Mouse (Mus musculus) olfactory bulb, adult 2 months (tissue): ENCODE measurements around the gene Mtg1. TPM values are rescaled to one million over a fixed set of nuclear protein-coding genes. Genes with fewer than 3 reads are reported as not detected.

Experiments
- H3K27ac ChIP-seq: fragments of 200-500 bp; 2 replicates; pipeline ENCODE4 v1.5.1; 2012; ENCODE audit warnings: low read depth, low read length; ENCODE audit not compliant: insufficient read depth
- H3K4me1 ChIP-seq: fragments of 200-500 bp; 2 replicates; pipeline ENCODE4 v1.6.1; 2012; ENCODE audit warnings: low read length; ENCODE audit not compliant: control insufficient read depth, insufficient read depth
- H3K4me3 ChIP-seq: fragments of 200-500 bp; 2 replicates; pipeline ENCODE4 v1.5.1; 2012; ENCODE audit warnings: mild to moderate bottlenecking, low read depth, low read length, moderate library complexity; ENCODE audit not compliant: insufficient read depth
- CTCF ChIP-seq: fragments of 200-500 bp; IDR thresholded peaks from 2 replicates; pipeline ENCODE4 v1.5.1; 2012; ENCODE audit warnings: low read depth, mild to moderate bottlenecking, low read length, moderate library complexity; ENCODE audit not compliant: insufficient read depth
- POLR2A ChIP-seq: fragments of 200-500 bp; IDR thresholded peaks from 2 replicates; pipeline ENCODE4 v1.6.1; 2012; ENCODE audit warnings: mild to moderate bottlenecking, low read depth, low read length, moderate library complexity; ENCODE audit not compliant: insufficient read depth
- WGBS: fragments of 180-500 bp; shearing (Covaris S2); methylation state at CpG from one replicate; pipeline ENCODE4 v1.1.7; 2018; 5-methylcytosine and 5-hydroxymethylcytosine counted together
- polyA plus RNA-seq: library from polyadenylated mRNA; stranded (reverse); fragments of >200 nt; gene quantifications from 2 replicates; pipeline ENCODE4 v1.2.4, GENCODE M21; 2012; ENCODE audit warnings: low replicate concordance; ENCODE audit not compliant: missing spikeins, insufficient read depth, insufficient read length

Gene Mtg1
- polyA plus RNA-seq, 1 experiment, result not detected

- under 1% methylated on average over 30 of the region's 30 CpGs for WGBS
- no peak for TF ChIP-seq CTCF
- peak; percentile 72 for TF ChIP-seq POLR2A
- H3K27ac ChIP-seq, result peak within 1 kb of the TSS; percentile 74
Measured at GRCm38 (mm10) chr7:140101993-140102860, 35.1 kb upstream of the Mtg1 start, which contains the start of gene Fuom. TSS of gene Fuom (minus strand) at chr7:140102441.

GRCm38 (mm10) chr7:140104009-140104408 lies 33.4 kb upstream of the Mtg1 start:
- H3K27ac ChIP-seq, result no peak overlapping the region
- peaks cover 23% of the 10 kb centered on the region for H3K4me1 ChIP-seq
- 80% methylated on average over 4 of the region's 4 CpGs for WGBS
- no peak for TF ChIP-seq POLR2A
- TF ChIP-seq CTCF, result no peak
- no peak overlapping the region for H3K4me3 ChIP-seq

More at GRCm38 (mm10) chr7:140101993-140102860, 35.1 kb upstream of the Mtg1 start, which contains the start of gene Fuom:
- peaks cover 25% of the 10 kb centered on the region for H3K4me1 ChIP-seq
- peak within 1 kb of the TSS; percentile 68 for H3K4me3 ChIP-seq

- Histone ChIP-seq H3K4me1 (peaks cover 3% of the 10 kb centered on the region; the same call in 1 of the 2 replicates), H3K4me3 (no peak overlapping the region), H3K27ac (no peak overlapping the region)
- 43% methylated on average over 3 of the region's 3 CpGs for whole genome bisulfite sequencing
- no peak for TF ChIP-seq POLR2A
- TF ChIP-seq CTCF, result no peak
Measured at GRCm38 (mm10) chr7:140111943-140112342, 25.4 kb upstream of the Mtg1 start.

DNA sequence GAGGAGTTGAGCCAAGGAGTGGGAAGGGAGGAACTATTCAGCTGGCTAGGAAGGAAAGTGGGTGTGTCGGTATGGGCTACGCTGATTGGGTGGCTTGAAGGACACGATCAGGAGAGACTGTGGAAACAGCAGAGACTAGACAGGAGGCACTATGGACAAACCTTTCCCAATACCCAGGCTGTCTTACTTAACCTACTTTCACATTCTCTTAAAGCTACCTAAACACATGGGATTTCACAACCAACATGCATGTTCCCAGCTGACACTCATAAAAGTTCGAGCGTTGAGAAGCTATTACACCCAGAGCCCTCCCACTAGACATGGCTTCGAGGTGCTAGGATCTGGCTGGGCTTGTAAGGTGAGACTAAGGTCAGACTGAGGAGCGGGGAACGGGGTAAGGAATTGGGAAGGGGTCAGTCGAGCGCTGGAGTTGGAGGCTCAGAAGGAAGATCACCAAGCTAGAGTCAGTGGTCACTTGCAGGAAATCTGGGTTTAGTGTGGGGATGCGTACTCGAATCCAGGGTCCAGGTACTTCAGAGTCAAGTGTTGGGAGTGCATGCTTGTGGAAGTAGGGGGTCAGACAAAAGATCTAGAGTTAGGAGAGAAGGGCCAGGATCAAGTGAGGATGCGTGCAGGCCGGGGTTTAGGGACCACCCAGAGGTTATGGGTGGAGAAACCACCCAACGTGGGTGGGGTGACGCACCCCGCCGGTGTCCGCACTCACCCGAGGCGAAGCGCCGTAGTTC lies 21.6 kb upstream of the Mtg1 start, which contains the start of gene Paox:
TSS of gene Paox (plus strand) at position 217 of the 746 bp plus-strand sequence.
- Histone ChIP-seq H3K27ac (peak within 1 kb of the TSS; percentile 81), H3K4me3 (peak within 1 kb of the TSS; percentile 68), H3K4me1 (peaks cover 5% of the 10 kb centered on the region; the same call in 1 of the 2 replicates)
- 1% methylated on average over 23 of the region's 23 CpGs for WGBS
- no peak for TF ChIP-seq POLR2A
- no peak for TF ChIP-seq CTCF

GRCm38 (mm10) chr7:140116329-140117054 lies 20.9 kb upstream of the Mtg1 start, which contains the start of gene Echs1:
TSS of gene Echs1 (minus strand) at chr7:140116476.
- no peak for TF ChIP-seq CTCF
- peak; percentile 71 for TF ChIP-seq POLR2A
- WGBS, result 3% methylated on average over 28 of the region's 28 CpGs
- Histone ChIP-seq H3K27ac (peak within 1 kb of the TSS; percentile 81), H3K4me1 (peaks cover 5% of the 10 kb centered on the region; the same call in 1 of the 2 replicates), H3K4me3 (peak within 1 kb of the TSS; percentile 68)

DNA sequence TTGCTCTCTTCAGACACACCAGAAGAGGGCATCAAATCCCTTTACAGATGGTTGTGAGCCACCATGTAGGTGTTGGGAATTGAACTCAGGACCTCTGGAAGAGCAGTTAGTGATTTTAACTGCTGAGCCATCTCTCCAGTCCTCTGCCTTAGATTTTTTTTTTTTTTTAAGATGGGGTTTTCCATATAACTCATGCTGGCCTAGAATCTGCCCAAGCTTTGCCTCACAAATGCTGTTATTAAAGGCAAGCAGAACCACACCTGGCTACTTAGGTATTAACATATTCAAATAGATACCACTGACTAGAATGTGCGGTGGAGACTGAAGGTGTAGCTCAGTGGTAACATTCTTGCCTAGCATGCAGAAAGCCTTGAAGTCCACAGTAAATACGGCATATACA lies 16.9 kb upstream of the Mtg1 start:
- Histone ChIP-seq H3K27ac (no peak overlapping the region), H3K4me1 (peaks cover 2% of the 10 kb centered on the region; the same call in 1 of the 2 replicates), H3K4me3 (no peak overlapping the region)
- TF ChIP-seq CTCF (no peak), POLR2A (no peak)
- WGBS, result 96% methylated on average over 2 of the region's 2 CpGs

DNA sequence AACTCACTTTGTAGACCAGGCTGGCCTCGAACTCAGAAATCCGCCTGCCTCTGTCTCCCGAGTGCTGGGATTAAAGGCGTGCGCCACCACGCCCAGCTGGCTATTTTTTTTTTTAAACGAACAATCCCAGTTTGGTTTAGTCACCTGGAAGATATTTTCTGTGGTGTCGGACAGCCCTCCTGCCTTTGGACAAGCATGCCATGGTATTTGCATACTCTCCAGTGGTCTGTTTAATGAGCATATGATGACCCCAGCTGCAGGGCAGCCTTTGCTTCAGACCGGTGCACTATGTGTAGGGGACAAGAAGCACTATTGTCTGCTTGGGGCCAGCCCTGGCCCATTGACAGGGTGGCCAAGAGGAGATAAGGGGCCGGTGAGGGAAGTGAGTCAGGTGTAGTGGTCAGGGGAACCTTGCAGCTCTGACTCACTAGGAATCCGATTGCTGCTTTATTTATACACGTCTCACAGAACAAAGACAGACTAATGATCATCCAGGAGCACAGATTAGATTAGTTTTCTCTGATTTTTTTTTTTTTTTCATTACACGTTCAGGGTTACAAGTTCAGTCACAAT lies 15.9 kb upstream of the Mtg1 start:
- Histone ChIP-seq H3K4me1 (peaks cover 7% of the 10 kb centered on the region; the same call in 1 of the 2 replicates), H3K4me3 (no peak overlapping the region), H3K27ac (no peak overlapping the region)
- TF ChIP-seq POLR2A (no peak), CTCF (no peak)
- WGBS, result 69% methylated on average over 13 of the region's 13 CpGs

DNA sequence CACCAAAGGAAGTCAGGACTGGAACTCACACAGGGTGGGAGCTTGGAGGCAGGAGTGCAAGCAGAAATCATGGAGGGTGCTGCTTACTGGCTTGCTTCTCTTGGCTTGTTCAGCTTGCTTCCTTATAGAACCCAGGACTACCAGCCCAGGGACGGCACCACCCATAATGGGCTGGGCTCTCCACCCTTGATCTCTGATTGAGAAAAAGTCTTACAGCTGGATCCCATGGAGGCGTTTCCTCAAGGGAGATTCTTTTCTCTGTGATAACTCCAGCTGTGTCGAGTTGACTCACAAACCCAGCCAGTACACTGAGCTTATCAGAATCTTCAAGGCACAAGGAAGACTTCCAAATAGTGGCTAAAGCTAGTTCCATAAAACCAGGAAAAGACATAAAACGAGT lies 14.6 kb upstream of the Mtg1 start:
- TF ChIP-seq CTCF (no peak), POLR2A (no peak)
- Histone ChIP-seq H3K4me3 (no peak overlapping the region), H3K27ac (no peak overlapping the region), H3K4me1 (0 out of 2 replicates have a peak, but pooled peaks cover 5% of the 10 kb centered on the region)
- WGBS, result 29% methylated on average over 4 of the region's 4 CpGs
